Mouse (Mus musculus): ENCODE measurements around the gene Scube3. TPM values are rescaled to one million over a fixed set of nuclear protein-coding genes. Genes with fewer than 3 reads are reported as not detected.

Gene Scube3
- polyA plus RNA-seq, 1 experiment from 2014 or later, result 18.6 TPM

GRCm38 (mm10) chr17:28184971-28185638, 43.2 kb downstream of the Scube3 start:
- Histone ChIP-seq H3K4me2 (replicated peaks; ENCODE audit: low read depth, low read length) (no peak overlapping the region), H3K9me3 (ENCODE audit: low read length) (no peaks in the 10 kb centered on the region), H3K4me3 (ENCODE audit: low read length) (no peak overlapping the region), H3K27ac (ENCODE audit: low read length) (no peak overlapping the region), H3K27me3 (ENCODE audit: insufficient read depth, low read length) (no peaks in the 10 kb centered on the region), H3K4me1 (ENCODE audit: insufficient read depth, low read length) (peaks cover 10% of the 10 kb centered on the region), H3K36me3 (ENCODE audit: insufficient read depth, low read length) (peaks cover 5% of the 10 kb centered on the region; the same call in 1 of the 2 replicates), H3K9ac (replicated peaks; ENCODE audit: low read length) (no peak overlapping the region)
- 89% methylated on average over 7 of the region's 7 CpGs for WGBS
- no peak for ATAC-seq (ENCODE audit: low FRiP score, low TSS enrichment)

GRCm38 (mm10) chr17:28188313-28188712, 46.4 kb downstream of the Scube3 start:
- peak; percentile 54; the same call in 1 of the 2 replicates for ATAC-seq (ENCODE audit: low FRiP score, low TSS enrichment)
- Histone ChIP-seq H3K4me1 (ENCODE audit: insufficient read depth, low read length) (peaks cover 4% of the 10 kb centered on the region; the same call in 1 of the 2 replicates), H3K9me3 (ENCODE audit: low read length) (no peaks in the 10 kb centered on the region), H3K9ac (replicated peaks; ENCODE audit: low read length) (no peak overlapping the region), H3K4me2 (replicated peaks; ENCODE audit: low read depth, low read length) (no peak overlapping the region), H3K27ac (ENCODE audit: low read length) (no peak overlapping the region), H3K27me3 (ENCODE audit: insufficient read depth, low read length) (no peaks in the 10 kb centered on the region), H3K4me3 (ENCODE audit: low read length) (no peak overlapping the region), H3K36me3 (ENCODE audit: insufficient read depth, low read length) (peaks cover 32% of the 10 kb centered on the region)
- 83% methylated on average over 5 of the region's 5 CpGs for WGBS

- ATAC-seq (ENCODE audit: low FRiP score, low TSS enrichment), result no peak
- no peak overlapping the region for H3K27ac ChIP-seq (ENCODE audit: low read length)
- peaks cover 70% of the 10 kb centered on the region for H3K36me3 ChIP-seq (ENCODE audit: insufficient read depth, low read length)
- 61% methylated on average over 1 of the region's 1 CpGs for WGBS
- H3K4me3 ChIP-seq (ENCODE audit: low read length), result no peak overlapping the region
- H3K27me3 ChIP-seq (ENCODE audit: insufficient read depth, low read length), result no peaks in the 10 kb centered on the region
- H3K4me1 ChIP-seq (ENCODE audit: insufficient read depth, low read length), result peaks cover 9% of the 10 kb centered on the region; the same call in 1 of the 2 replicates
- no peak overlapping the region for H3K4me2 ChIP-seq (replicated peaks; ENCODE audit: low read depth, low read length)
- no peak overlapping the region for H3K9ac ChIP-seq (replicated peaks; ENCODE audit: low read length)
- no peaks in the 10 kb centered on the region for H3K9me3 ChIP-seq (ENCODE audit: low read length)
Observed at GRCm38 (mm10) chr17:28192754-28193153, 50.8 kb downstream of the Scube3 start.

GRCm38 (mm10) chr17:28193559-28193958, 51.6 kb downstream of the Scube3 start:
- Histone ChIP-seq H3K9me3 (ENCODE audit: low read length) (no peaks in the 10 kb centered on the region), H3K27ac (ENCODE audit: low read length) (no peak overlapping the region), H3K27me3 (ENCODE audit: insufficient read depth, low read length) (no peaks in the 10 kb centered on the region), H3K4me3 (ENCODE audit: low read length) (no peak overlapping the region), H3K9ac (replicated peaks; ENCODE audit: low read length) (no peak overlapping the region), H3K4me1 (ENCODE audit: insufficient read depth, low read length) (peaks cover 7% of the 10 kb centered on the region; the same call in 1 of the 2 replicates), H3K36me3 (ENCODE audit: insufficient read depth, low read length) (peaks cover 76% of the 10 kb centered on the region), H3K4me2 (replicated peaks; ENCODE audit: low read depth, low read length) (no peak overlapping the region)
- ATAC-seq (ENCODE audit: low FRiP score, low TSS enrichment), result no peak
- 88% methylated on average over 3 of the region's 3 CpGs for WGBS

- H3K4me1 ChIP-seq (ENCODE audit: insufficient read depth, low read length), result peaks cover 7% of the 10 kb centered on the region; the same call in 1 of the 2 replicates
- H3K27ac ChIP-seq (ENCODE audit: low read length), result no peak overlapping the region
- 94% methylated on average over 10 of the region's 10 CpGs for WGBS
- H3K4me2 ChIP-seq (replicated peaks; ENCODE audit: low read depth, low read length), result no peak overlapping the region
- no peaks in the 10 kb centered on the region for H3K9me3 ChIP-seq (ENCODE audit: low read length)
- no peak overlapping the region for H3K9ac ChIP-seq (replicated peaks; ENCODE audit: low read length)
- no peak for ATAC-seq (ENCODE audit: low FRiP score, low TSS enrichment)
- H3K4me3 ChIP-seq (ENCODE audit: low read length), result no peak overlapping the region
- peaks cover 82% of the 10 kb centered on the region for H3K36me3 ChIP-seq (ENCODE audit: insufficient read depth, low read length)
- no peaks in the 10 kb centered on the region for H3K27me3 ChIP-seq (ENCODE audit: insufficient read depth, low read length)
Observed at GRCm38 (mm10) chr17:28195033-28195432, 53.1 kb downstream of the Scube3 start.

- Histone ChIP-seq H3K9me3 (ENCODE audit: low read length) (no peaks in the 10 kb centered on the region), H3K4me1 (ENCODE audit: insufficient read depth, low read length) (peaks cover 7% of the 10 kb centered on the region; the same call in 1 of the 2 replicates), H3K4me3 (ENCODE audit: low read length) (no peak overlapping the region), H3K9ac (replicated peaks; ENCODE audit: low read length) (no peak overlapping the region), H3K36me3 (ENCODE audit: insufficient read depth, low read length) (peaks cover 86% of the 10 kb centered on the region), H3K4me2 (replicated peaks; ENCODE audit: low read depth, low read length) (no peak overlapping the region), H3K27me3 (ENCODE audit: insufficient read depth, low read length) (no peaks in the 10 kb centered on the region), H3K27ac (ENCODE audit: low read length) (no peak overlapping the region)
- ATAC-seq (ENCODE audit: low FRiP score, low TSS enrichment), result no peak
- 57% methylated on average over 18 of the region's 18 CpGs for WGBS
Observed at GRCm38 (mm10) chr17:28197646-28198045, 55.7 kb downstream of the Scube3 start.

- Histone ChIP-seq H3K4me1 (ENCODE audit: insufficient read depth, low read length) (peaks cover 10% of the 10 kb centered on the region), H3K9ac (replicated peaks; ENCODE audit: low read length) (no peak overlapping the region), H3K9me3 (ENCODE audit: low read length) (no peaks in the 10 kb centered on the region), H3K27ac (ENCODE audit: low read length) (no peak overlapping the region), H3K4me3 (ENCODE audit: low read length) (no peak overlapping the region), H3K27me3 (ENCODE audit: insufficient read depth, low read length) (no peaks in the 10 kb centered on the region), H3K4me2 (replicated peaks; ENCODE audit: low read depth, low read length) (no peak overlapping the region), H3K36me3 (ENCODE audit: insufficient read depth, low read length) (peaks cover 56% of the 10 kb centered on the region)
- ATAC-seq (ENCODE audit: low FRiP score, low TSS enrichment), result no peak
- 82% methylated on average over 14 of the region's 14 CpGs for WGBS
Observed at GRCm38 (mm10) chr17:28201982-28202381, 60.0 kb downstream of the Scube3 start.

GRCm38 (mm10) chr17:28204052-28204720, 62.2 kb downstream of the Scube3 start:
- Histone ChIP-seq H3K9me3 (ENCODE audit: low read length) (no peaks in the 10 kb centered on the region), H3K4me1 (ENCODE audit: insufficient read depth, low read length) (peaks cover 24% of the 10 kb centered on the region), H3K27ac (ENCODE audit: low read length) (no peak overlapping the region), H3K27me3 (ENCODE audit: insufficient read depth, low read length) (no peaks in the 10 kb centered on the region), H3K4me3 (ENCODE audit: low read length) (no peak overlapping the region), H3K36me3 (ENCODE audit: insufficient read depth, low read length) (peaks cover 39% of the 10 kb centered on the region), H3K9ac (replicated peaks; ENCODE audit: low read length) (no peak overlapping the region), H3K4me2 (replicated peaks; ENCODE audit: low read depth, low read length) (no peak overlapping the region)
- WGBS, result 42% methylated on average over 14 of the region's 14 CpGs
- no peak for ATAC-seq (ENCODE audit: low FRiP score, low TSS enrichment)

GRCm38 (mm10) chr17:28205443-28205842, 63.5 kb downstream of the Scube3 start:
- no peak overlapping the region for H3K4me2 ChIP-seq (replicated peaks; ENCODE audit: low read depth, low read length)
- no peaks in the 10 kb centered on the region for H3K27me3 ChIP-seq (ENCODE audit: insufficient read depth, low read length)
- 89% methylated on average over 8 of the region's 8 CpGs for WGBS
- no peak overlapping the region for H3K27ac ChIP-seq (ENCODE audit: low read length)
- H3K4me1 ChIP-seq (ENCODE audit: insufficient read depth, low read length), result peaks cover 24% of the 10 kb centered on the region
- H3K36me3 ChIP-seq (ENCODE audit: insufficient read depth, low read length), result peaks cover 28% of the 10 kb centered on the region
- H3K9me3 ChIP-seq (ENCODE audit: low read length), result no peaks in the 10 kb centered on the region
- H3K9ac ChIP-seq (replicated peaks; ENCODE audit: low read length), result no peak overlapping the region
- no peak overlapping the region for H3K4me3 ChIP-seq (ENCODE audit: low read length)
- no peak for ATAC-seq (ENCODE audit: low FRiP score, low TSS enrichment)

GRCm38 (mm10) chr17:28207092-28207491, 65.2 kb downstream of the Scube3 start:
- peaks cover 12% of the 10 kb centered on the region for H3K36me3 ChIP-seq (ENCODE audit: insufficient read depth, low read length)
- peaks cover 24% of the 10 kb centered on the region for H3K4me1 ChIP-seq (ENCODE audit: insufficient read depth, low read length)
- H3K27ac ChIP-seq (ENCODE audit: low read length), result peak overlapping the region; percentile 74
- no peak for ATAC-seq (ENCODE audit: low FRiP score, low TSS enrichment)
- no peaks in the 10 kb centered on the region for H3K9me3 ChIP-seq (ENCODE audit: low read length)
- H3K9ac ChIP-seq (replicated peaks; ENCODE audit: low read length), result peak overlapping the region; percentile 69
- no peaks in the 10 kb centered on the region for H3K27me3 ChIP-seq (ENCODE audit: insufficient read depth, low read length)
- 77% methylated on average over 8 of the region's 8 CpGs for WGBS
- no peak overlapping the region for H3K4me3 ChIP-seq (ENCODE audit: low read length)
- peak overlapping the region; percentile 59; the same call in 1 of the 2 replicates for H3K4me2 ChIP-seq (replicated peaks; ENCODE audit: low read depth, low read length)

Data from kidney, embryonic 16.5 days (tissue).